Mouse (Mus musculus): ENCODE results near the gene Lipi. TPM values are rescaled to one million over a fixed set of nuclear protein-coding genes. Genes with fewer than 3 reads are reported as not detected.

The Lipi gene
- polyA plus RNA-seq, 2 experiments: 0.38 to 1.3 TPM

GRCm38 (mm10) chr16:75545310-75545709 is 40.6 kb downstream of the Lipi start:
- no peak for TF ChIP-seq POLR2A (IDR thresholded peaks at IDR 0.05; ENCODE audit: borderline replicate concordance, extremely low read depth, insufficient read depth, insufficient read length)
- Histone ChIP-seq H3K36me3 (ENCODE audit: control insufficient read depth, insufficient read depth, low read length) (no peaks in the 10 kb centered on the region), H3K9me3 (ENCODE audit: control insufficient read depth, low read length) (no peaks in the 10 kb centered on the region), H3K4me2 (replicated peaks; ENCODE audit: low read depth, low read length, severe bottlenecking) (no peak overlapping the region), H3K27ac (replicated peaks; ENCODE audit: low read depth, low read length) (no peak overlapping the region), H3K9ac (ENCODE audit: low read depth, low read length, severe bottlenecking) (no peak overlapping the region), H3K4me3 (replicated peaks; ENCODE audit: low read length) (no peak overlapping the region), H3K27me3 (ENCODE audit: control insufficient read depth, insufficient read depth, low read length) (no peaks in the 10 kb centered on the region), H3K4me1 (ENCODE audit: control insufficient read depth, insufficient read depth, low read length) (no peaks in the 10 kb centered on the region)
- WGBS: 77% methylated on average over 1 of the region's 1 CpGs
- no peak for DNase-seq (ENCODE audit: low spot score)
- ATAC-seq (ENCODE audit: low FRiP score, low read depth): no peak

DNA sequence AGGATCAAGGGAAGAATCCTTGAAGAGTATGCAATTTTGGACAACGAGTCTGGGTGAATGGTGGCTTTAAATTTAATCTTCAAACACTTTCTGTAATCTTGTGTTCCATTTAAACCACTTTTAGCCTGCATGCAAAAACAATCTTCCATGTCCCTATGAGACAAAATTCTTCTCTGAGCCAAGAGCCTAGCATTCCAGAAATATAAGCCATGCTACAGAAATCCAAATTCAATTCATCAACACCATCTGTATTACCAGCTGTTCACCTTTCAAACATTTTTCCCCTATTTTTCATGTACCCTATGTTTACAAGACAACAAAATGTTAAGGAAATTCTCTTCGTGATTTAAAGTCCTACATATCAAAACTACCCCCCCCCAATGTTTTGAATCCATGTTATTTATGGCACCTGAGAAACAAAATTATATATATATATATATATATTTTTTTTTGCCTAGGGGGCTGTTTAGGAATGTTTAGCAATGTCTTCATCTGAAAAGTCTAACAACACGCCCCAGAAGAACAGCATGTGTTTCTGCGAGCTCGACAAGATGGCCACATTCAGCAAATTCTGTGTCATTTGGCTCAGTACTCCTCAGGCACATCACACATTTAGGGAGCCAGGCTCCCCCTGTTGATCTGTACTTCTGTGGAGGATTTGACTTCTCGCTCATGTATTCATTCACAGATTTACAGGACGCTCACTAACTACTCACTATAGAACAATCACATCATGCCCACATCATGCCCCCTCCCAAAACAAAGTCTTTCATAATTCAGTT is 47.9 kb downstream of the Lipi start:
- Histone ChIP-seq H3K27me3 (ENCODE audit: control insufficient read depth, insufficient read depth, low read length) (no peaks in the 10 kb centered on the region), H3K4me3 (replicated peaks; ENCODE audit: low read length) (no peak overlapping the region), H3K4me2 (replicated peaks; ENCODE audit: low read depth, low read length, severe bottlenecking) (no peak overlapping the region), H3K9me3 (ENCODE audit: control insufficient read depth, low read length) (no peaks in the 10 kb centered on the region), H3K4me1 (ENCODE audit: control insufficient read depth, insufficient read depth, low read length) (no peaks in the 10 kb centered on the region), H3K9ac (ENCODE audit: low read depth, low read length, severe bottlenecking) (no peak overlapping the region), H3K27ac (replicated peaks; ENCODE audit: low read depth, low read length) (no peak overlapping the region), H3K36me3 (ENCODE audit: control insufficient read depth, insufficient read depth, low read length) (no peaks in the 10 kb centered on the region)
- TF ChIP-seq POLR2A (IDR thresholded peaks at IDR 0.05; ENCODE audit: borderline replicate concordance, extremely low read depth, insufficient read depth, insufficient read length): no peak
- DNase-seq (ENCODE audit: low spot score) (no peak), ATAC-seq (ENCODE audit: low FRiP score, low read depth) (no peak)
- WGBS: 75% methylated on average over 7 of the region's 7 CpGs

- ATAC-seq (ENCODE audit: low FRiP score, low read depth): no peak
- 14% methylated on average over 1 of the region's 1 CpGs for WGBS
Observed at GRCm38 (mm10) chr16:75531705-75532104, 54.2 kb downstream of the Lipi start.

DNA sequence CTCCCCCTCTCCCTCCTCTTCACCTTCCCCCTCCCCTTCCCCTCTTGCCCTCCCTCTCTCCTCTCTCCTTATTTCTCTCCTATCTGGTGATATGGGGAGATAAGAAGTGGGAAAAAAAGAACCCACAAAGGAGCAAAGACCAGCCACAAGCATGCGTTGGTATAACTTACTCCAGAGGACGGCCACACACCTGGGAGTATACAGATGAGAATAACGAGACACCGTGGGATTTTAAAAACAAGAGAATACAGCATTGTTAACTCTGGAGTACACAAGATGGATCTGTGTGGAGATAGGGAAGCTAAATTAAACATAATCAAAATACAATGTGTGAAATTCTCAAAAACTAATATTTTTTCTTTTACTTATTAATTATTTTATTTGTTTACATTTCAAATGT is 89.3 kb downstream of the Lipi start:
- ATAC-seq (ENCODE audit: low FRiP score, low read depth): no peak

More at GRCm38 (mm10) chr16:75531705-75532104, 54.2 kb downstream of the Lipi start:
- no peak overlapping the region for H3K27ac ChIP-seq (replicated peaks; ENCODE audit: low read depth, low read length)
- H3K36me3 ChIP-seq (ENCODE audit: control insufficient read depth, insufficient read depth, low read length): no peaks in the 10 kb centered on the region
- no peak overlapping the region for H3K4me3 ChIP-seq (replicated peaks; ENCODE audit: low read length)
- no peak overlapping the region for H3K4me2 ChIP-seq (replicated peaks; ENCODE audit: low read depth, low read length, severe bottlenecking)
- DNase-seq (ENCODE audit: low spot score): peak; percentile 38
- H3K9me3 ChIP-seq (ENCODE audit: control insufficient read depth, low read length): no peaks in the 10 kb centered on the region
- no peak overlapping the region for H3K9ac ChIP-seq (ENCODE audit: low read depth, low read length, severe bottlenecking)
- TF ChIP-seq POLR2A (IDR thresholded peaks at IDR 0.05; ENCODE audit: borderline replicate concordance, extremely low read depth, insufficient read depth, insufficient read length): no peak
- H3K4me1 ChIP-seq (ENCODE audit: control insufficient read depth, insufficient read depth, low read length): no peaks in the 10 kb centered on the region
- H3K27me3 ChIP-seq (ENCODE audit: control insufficient read depth, insufficient read depth, low read length): no peaks in the 10 kb centered on the region

More for the DNA sequence above, 89.3 kb downstream of the Lipi start:
- H3K9ac ChIP-seq (ENCODE audit: low read depth, low read length, severe bottlenecking): no peak overlapping the region
- no peaks in the 10 kb centered on the region for H3K27me3 ChIP-seq (ENCODE audit: control insufficient read depth, insufficient read depth, low read length)
- no peaks in the 10 kb centered on the region for H3K4me1 ChIP-seq (ENCODE audit: control insufficient read depth, insufficient read depth, low read length)
- TF ChIP-seq POLR2A (IDR thresholded peaks at IDR 0.05; ENCODE audit: borderline replicate concordance, extremely low read depth, insufficient read depth, insufficient read length): no peak
- WGBS: 89% methylated on average over 4 of the region's 4 CpGs
- H3K4me3 ChIP-seq (replicated peaks; ENCODE audit: low read length): no peak overlapping the region
- H3K36me3 ChIP-seq (ENCODE audit: control insufficient read depth, insufficient read depth, low read length): no peaks in the 10 kb centered on the region
- DNase-seq (ENCODE audit: low spot score): no peak
- H3K4me2 ChIP-seq (replicated peaks; ENCODE audit: low read depth, low read length, severe bottlenecking): no peak overlapping the region
- H3K9me3 ChIP-seq (ENCODE audit: control insufficient read depth, low read length): no peaks in the 10 kb centered on the region
- H3K27ac ChIP-seq (replicated peaks; ENCODE audit: low read depth, low read length): no peak overlapping the region

Other genes starting within 250 kb of the Lipi start
- 0.47 and 0.64 TPM in 2 replicates for gene Rbm11, start 6.8 kb upstream of the Lipi start, polyA plus RNA-seq (2012; rRNA removed)
- 0.30 and 0.45 TPM in 2 replicates for gene Rbm11, start 6.8 kb upstream of the Lipi start, polyA plus RNA-seq (2014; fragmentation: Nextera tagmentation; extraction: Ambion mirVana)
- 16.9 and 17.6 TPM in 2 replicates for gene Hspa13, start 181.0 kb upstream of the Lipi start, polyA plus RNA-seq (2012; rRNA removed)
- 38.6 and 41.2 TPM in 2 replicates for gene Hspa13, start 181.0 kb upstream of the Lipi start, polyA plus RNA-seq (2014; fragmentation: Nextera tagmentation; extraction: Ambion mirVana)

Data from limb, embryonic 14.5 days (tissue).